Mouse (Mus musculus) liver, postnatal 0 days (tissue): Measurements from ENCODE around the gene Cfap97d2. TPM values are rescaled to one million over a fixed set of nuclear protein-coding genes. Genes with fewer than 3 reads are reported as not detected.

Experiments
- ATAC-seq: fragments of 200-750 bp; cut with Nextera tagmentation; 2 replicates; pipeline ENCODE4 v1.8.0; 2017; ENCODE audit warnings: mild to moderate bottlenecking, moderate library complexity
- DNase-seq: peaks from one replicate; pipeline ENCODE4 v3.0.0-alpha.2; 2016
- H3K27ac ChIP-seq: fragments of 300-500 bp; sonication (generic); 2 replicates; pipeline ENCODE4 v1.5.1; 2014; ENCODE audit warnings: antibody characterized with exemption, moderate library complexity, mild to moderate bottlenecking, low read depth
- H3K27me3 ChIP-seq: fragments of 300-500 bp; sonication (generic); 2 replicates; pipeline ENCODE4 v1.6.1; 2014; ENCODE audit warnings: low read length, control low read depth, mixed read lengths; ENCODE audit not compliant: insufficient read depth
- H3K36me3 ChIP-seq: fragments of 300-500 bp; sonication (generic); replicated peaks from 2 replicates; pipeline ENCODE4 v1.6.1; 2014; ENCODE audit warnings: mild to moderate bottlenecking, control low read depth, low read length, moderate library complexity, mixed read lengths; ENCODE audit not compliant: insufficient read depth
- H3K4me1 ChIP-seq: fragments of 300-500 bp; sonication (generic); 2 replicates; pipeline ENCODE4 v1.6.1; 2014; ENCODE audit warnings: antibody characterized with exemption, mild to moderate bottlenecking, control low read depth; ENCODE audit not compliant: insufficient read depth
- H3K4me2 ChIP-seq: fragments of 300-500 bp; sonication (generic); 2 replicates; pipeline ENCODE4 v1.6.1; 2014; ENCODE audit warnings: low read depth, mild to moderate bottlenecking, low read length, moderate library complexity, mixed read lengths
- H3K4me3 ChIP-seq: fragments of 300-500 bp; sonication (generic); 2 replicates; pipeline ENCODE4 v1.5.1; 2014; ENCODE audit warnings: low read depth, low read length
- H3K9ac ChIP-seq: fragments of 300-500 bp; sonication (generic); replicated peaks from 2 replicates; pipeline ENCODE4 v1.6.1; 2014; ENCODE audit warnings: mild to moderate bottlenecking, moderate library complexity
- H3K9me3 ChIP-seq: fragments of 300-500 bp; sonication (generic); 2 replicates; pipeline ENCODE4 v1.6.1; 2016; ENCODE audit warnings: mild to moderate bottlenecking, control low read depth, low read length, mixed read lengths
- CTCF ChIP-seq: sonication (generic); IDR thresholded peaks from 2 replicates; pipeline ENCODE4 v1.5.1; 2016; ENCODE audit warnings: antibody characterized with exemption, low read depth
- EP300 ChIP-seq: IDR thresholded peaks from 2 replicates; pipeline ENCODE4 v1.6.1; 2016; ENCODE audit warnings: antibody characterized with exemption, low read depth, mild to moderate bottlenecking
- WGBS: fragments of 180-500 bp; shearing (Covaris S2); extraction: QIAGEN DNeasy Blood & Tissue Kit; methylation state at CpG from one replicate; pipeline ENCODE4 v1.1.7; 2014; ENCODE audit not compliant: insufficient replicate concordance; 5-methylcytosine and 5-hydroxymethylcytosine counted together
- polyA plus RNA-seq: library from polyadenylated mRNA; unstranded; fragments of >200 nt; fragmentation: Nextera tagmentation; extraction: Ambion mirVana; gene quantifications from 2 replicates; pipeline ENCODE4 v1.2.1, GENCODE M21; 2015

The Cfap97d2 gene
- polyA plus RNA-seq, 1 experiment from 2014 or later, result not detected

- Histone ChIP-seq H3K4me1 (peaks cover 3% of the 10 kb centered on the region; the same call in 1 of the 2 replicates), H3K27me3 (no peaks in the 10 kb centered on the region), H3K4me2 (no peak overlapping the region), H3K9ac (no peak overlapping the region), H3K36me3 (no peaks in the 10 kb centered on the region), H3K9me3 (no peaks in the 10 kb centered on the region), H3K27ac (no peak overlapping the region), H3K4me3 (no peak overlapping the region)
- DNase-seq (no peak), ATAC-seq (no peak)
- TF ChIP-seq EP300 (no peak), CTCF (no peak)
- 70% methylated on average over 5 of the region's 5 CpGs for WGBS
These were observed 16.4 kb upstream of the Cfap97d2 start for GRCm38 (mm10) chr8:13689331-13689730.

DNA sequence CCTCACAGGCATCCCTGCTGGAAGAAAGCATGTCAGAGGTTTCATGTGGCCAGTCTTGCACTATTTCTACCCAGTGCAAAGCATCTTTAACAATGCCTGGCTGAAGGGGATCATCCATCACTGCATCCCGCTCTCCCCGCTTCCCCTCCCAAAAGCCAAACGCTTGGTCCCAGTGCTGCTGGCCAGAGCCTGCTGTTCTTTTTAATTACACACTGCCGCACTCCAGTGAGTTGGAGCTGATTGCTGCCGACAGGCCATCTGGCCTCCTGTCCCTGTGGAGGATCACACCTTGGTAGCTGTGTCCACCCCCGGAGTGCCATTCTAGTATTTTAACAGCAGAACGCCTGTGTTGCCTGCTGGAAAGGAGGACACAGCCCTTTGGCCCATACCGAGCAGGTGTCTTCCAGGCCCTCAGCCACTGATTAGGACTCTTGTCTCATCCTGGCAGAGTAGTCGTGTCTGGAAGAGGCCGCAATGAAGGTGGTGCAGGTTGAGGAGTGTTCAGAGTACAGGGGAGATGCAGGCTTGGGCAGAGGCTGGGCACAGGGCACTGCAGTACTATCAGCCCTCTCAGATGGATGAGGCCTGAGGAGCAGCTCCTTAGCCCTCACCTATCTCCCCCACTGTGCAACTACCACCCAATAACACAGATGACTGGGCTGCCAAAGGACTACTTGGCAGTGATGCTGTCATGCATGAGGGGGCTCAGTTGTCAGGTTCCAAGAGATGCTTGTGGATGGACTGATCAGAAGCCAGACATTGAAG lies 13.2 kb upstream of the Cfap97d2 start:
- 81% methylated on average over 10 of the region's 10 CpGs for WGBS
- ATAC-seq (no peak), DNase-seq (no peak)
- Histone ChIP-seq H3K27me3 (no peaks in the 10 kb centered on the region), H3K9me3 (no peaks in the 10 kb centered on the region), H3K4me2 (no peak overlapping the region), H3K27ac (no peak overlapping the region), H3K36me3 (no peaks in the 10 kb centered on the region), H3K4me3 (no peak overlapping the region), H3K9ac (no peak overlapping the region), H3K4me1 (no peaks in the 10 kb centered on the region)
- TF ChIP-seq CTCF (no peak), EP300 (no peak)

DNA sequence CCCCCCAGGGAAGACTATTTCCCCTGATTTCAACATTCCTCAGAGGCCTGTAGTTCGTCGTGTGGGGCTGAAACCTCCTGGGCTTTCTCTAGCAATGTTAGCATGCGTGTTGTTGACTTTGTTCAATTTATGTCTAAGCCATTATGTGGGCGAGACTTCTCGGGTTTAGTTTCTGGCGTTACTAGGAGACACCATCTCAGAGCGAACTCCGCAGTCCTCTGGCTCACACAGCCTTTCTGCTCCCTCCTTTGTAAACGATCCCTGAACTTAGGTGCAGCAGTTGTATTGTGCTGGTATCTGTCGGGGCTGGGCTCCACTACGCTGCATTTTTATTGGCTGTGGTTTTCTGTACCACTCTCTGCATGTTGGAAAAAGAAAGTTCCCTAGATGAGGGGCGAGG lies 11.0 kb upstream of the Cfap97d2 start:
- Histone ChIP-seq H3K4me2 (no peak overlapping the region), H3K27ac (no peak overlapping the region)
- WGBS, result 66% methylated on average over 12 of the region's 12 CpGs

GRCm38 (mm10) chr8:13695203-13695867 lies 10.4 kb upstream of the Cfap97d2 start:
- no peak for TF ChIP-seq CTCF
- no peak for TF ChIP-seq EP300
- Histone ChIP-seq H3K4me2 (no peak overlapping the region), H3K9ac (no peak overlapping the region), H3K27me3 (no peaks in the 10 kb centered on the region), H3K9me3 (no peaks in the 10 kb centered on the region), H3K36me3 (no peaks in the 10 kb centered on the region), H3K4me3 (no peak overlapping the region), H3K27ac (no peak overlapping the region), H3K4me1 (peaks cover 11% of the 10 kb centered on the region)
- ATAC-seq, result no peak
- no peak for DNase-seq
- WGBS, result 80% methylated on average over 10 of the region's 10 CpGs

More for the DNA sequence above, 11.0 kb upstream of the Cfap97d2 start:
- Histone ChIP-seq H3K4me1 (peaks cover 11% of the 10 kb centered on the region), H3K9me3 (no peaks in the 10 kb centered on the region), H3K36me3 (no peaks in the 10 kb centered on the region), H3K4me3 (no peak overlapping the region), H3K27me3 (no peaks in the 10 kb centered on the region), H3K9ac (no peak overlapping the region)
- ATAC-seq (no peak), DNase-seq (no peak)
- TF ChIP-seq CTCF (no peak), EP300 (no peak)

GRCm38 (mm10) chr8:13696157-13696556 lies 9.5 kb upstream of the Cfap97d2 start:
- Histone ChIP-seq H3K27ac (no peak overlapping the region), H3K4me2 (no peak overlapping the region), H3K4me1 (peaks cover 11% of the 10 kb centered on the region), H3K9ac (no peak overlapping the region), H3K27me3 (no peaks in the 10 kb centered on the region), H3K36me3 (no peaks in the 10 kb centered on the region), H3K9me3 (no peaks in the 10 kb centered on the region), H3K4me3 (no peak overlapping the region)
- WGBS, result 57% methylated on average over 4 of the region's 4 CpGs
- no peak for DNase-seq
- TF ChIP-seq EP300 (no peak), CTCF (no peak)
- no peak for ATAC-seq

DNA sequence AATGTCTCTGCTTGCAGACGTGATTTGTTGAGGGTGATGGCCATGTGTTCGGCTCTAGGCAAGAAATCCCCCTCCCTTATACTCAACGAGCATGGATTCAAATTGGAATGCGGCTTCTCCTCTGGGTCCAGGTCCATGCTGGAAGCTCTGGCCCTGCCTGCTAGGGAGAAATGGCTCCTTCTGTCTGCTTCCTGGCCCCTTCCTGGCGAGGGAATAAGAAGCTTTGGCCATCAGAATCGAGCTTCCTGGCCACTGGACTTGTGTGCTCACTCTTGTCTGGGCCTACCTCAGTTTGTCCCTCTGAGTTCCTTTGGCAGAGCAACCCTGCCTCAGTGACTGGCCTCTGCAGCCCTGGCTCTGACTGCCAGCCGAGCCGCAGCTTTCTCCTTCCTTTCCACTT lies 8.5 kb upstream of the Cfap97d2 start:
- TF ChIP-seq CTCF (no peak), EP300 (no peak)
- no peak for ATAC-seq
- 72% methylated on average over 8 of the region's 8 CpGs for WGBS
- Histone ChIP-seq H3K4me3 (no peak overlapping the region), H3K9ac (no peak overlapping the region), H3K36me3 (no peaks in the 10 kb centered on the region), H3K27me3 (no peaks in the 10 kb centered on the region), H3K9me3 (no peaks in the 10 kb centered on the region), H3K4me1 (peaks cover 11% of the 10 kb centered on the region), H3K4me2 (no peak overlapping the region), H3K27ac (no peak overlapping the region)
- DNase-seq, result no peak
